Mouse (Mus musculus): ENCODE data around the gene B3gnt2.

DNA sequence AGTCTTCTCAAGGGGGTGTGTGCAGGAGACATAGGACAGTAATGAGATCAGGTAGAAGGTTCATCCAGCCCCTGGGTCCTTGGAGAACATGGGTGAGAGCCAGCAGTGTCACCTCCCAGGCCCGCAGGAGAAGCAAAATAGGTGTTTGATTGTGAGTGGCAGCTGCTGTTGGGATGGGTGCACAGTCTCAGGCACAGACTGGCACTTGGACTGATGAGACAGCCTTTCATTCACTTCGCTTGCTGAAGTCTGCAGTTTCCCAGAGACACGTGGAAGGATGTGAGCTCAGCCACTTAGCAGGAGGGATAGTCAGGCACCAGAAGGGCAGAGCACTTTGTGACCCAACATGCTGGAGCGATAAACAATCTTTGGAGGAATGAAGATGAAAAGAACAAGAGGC, 2.8 kb upstream of the B3gnt2 start:
- TF ChIP-seq CTCF (IDR thresholded peaks at IDR 0.05; ENCODE audit: extremely low read depth, insufficient read depth, insufficient read length, insufficient replicate concordance) (no peak), POLR2A (IDR thresholded peaks at IDR 0.05; ENCODE audit: low read depth, low read length) (no peak)

Data from spleen, adult 2 months (tissue).